In genomic region chr1:137008726-137009239, GRCm38 (mm10) we compare ENCODE assay signal across 19 mouse cellular contexts. TPM values are rescaled to one million over a fixed set of nuclear protein-coding genes. Genes with fewer than 3 reads are reported as not detected.
DNase-seq lines count a peak whose midpoint lies in the region; ATAC-seq lines count a peak whose summit lies in the region.
"Had no signal": no experiment of that assay in that cellular context is flagged by ENCODE, and none has a peak within 500 bp of the region (broad histone marks: within the 10 kb centered on the region; RNA-seq: fewer than 3 reads in every experiment).

No protein-coding gene starts in this region.

- DNase-seq in heart, adult 11 months = peak; percentile 15
- no peak for DNase-seq in heart, adult 8-10 months (ENCODE audit: low spot score)
- DNase-seq in ES-CJ7 (ENCODE audit: low read depth, low spot score) = peak; percentile 55
- no peak for DNase-seq in lung, adult 18-20 months
- DNase-seq in urinary bladder, adult 2 months (ENCODE audit: low spot score) = no peak
- DNase-seq: adrenal gland, adult 2 months; adrenal gland, postnatal 25 days; B cell, adult 2 months; cerebellum, adult 11 months; cerebellum, adult 8-10 months; cerebellum, postnatal 14 days; gastrocnemius, adult 2 months; gastrocnemius, postnatal 25 days; heart, adult 18-20 months; heart, postnatal 14 days had no signal

- peak; percentile 82 for ATAC-seq in common myeloid progenitor, adult 5-6 weeks (replicated peaks; ENCODE audit: low read depth, poor library complexity, severe bottlenecking)
- ATAC-seq in megakaryocyte progenitor cell, adult 5-6 weeks (replicated peaks; ENCODE audit: poor library complexity) = peak; percentile 91
- ATAC-seq: CD4-positive, CD25-positive, alpha-beta regulatory T cell, adult 4 months had no signal

RNA-seq across cellular contexts. Expression of gene Nr5a2, which starts 48.5 kb away (rescaled TPM):
- total RNA-seq in heart, adult 8-10 months (2022) = 1 to 10 TPM in 1 of 4 experiments, under 1 TPM in 3; 0.41 to 1.1 (median 0.43) TPM
- not detected in 2 replicates for total RNA-seq in common myeloid progenitor, adult 5-6 weeks (2017)
- not detected in 2 replicates for total RNA-seq in megakaryocyte progenitor cell, adult 5-6 weeks (2015)
- total RNA-seq in megakaryocyte progenitor cell, adult 5-6 weeks (2017) = not detected in 2 replicates
- 1.1 and 1.3 TPM in 2 replicates for polyA plus RNA-seq in urinary bladder, adult 2 months (2012; rRNA removed)
- polyA plus RNA-seq: cortical plate, adult 2 months had no signal

Comparison
In these comparisons a context has a peak if more than half of its experiments do, and no peak if none do; other contexts are left out.
1. DNase-seq: peak in heart, adult 11 months (single experiment) and ES-CJ7 (single experiment); none in heart, adult 8-10 months (single experiment), lung, adult 18-20 months (0 of 2) and urinary bladder, adult 2 months (single experiment).